Mouse (Mus musculus): ENCODE measurements at regions not wholly inside any gene's neighbourhood (a gene's known extent, or its start where the extent isn't known, plus 50 kb on each side); places are given as distances from the start of the nearest gene placed in this dataset.

DNA sequence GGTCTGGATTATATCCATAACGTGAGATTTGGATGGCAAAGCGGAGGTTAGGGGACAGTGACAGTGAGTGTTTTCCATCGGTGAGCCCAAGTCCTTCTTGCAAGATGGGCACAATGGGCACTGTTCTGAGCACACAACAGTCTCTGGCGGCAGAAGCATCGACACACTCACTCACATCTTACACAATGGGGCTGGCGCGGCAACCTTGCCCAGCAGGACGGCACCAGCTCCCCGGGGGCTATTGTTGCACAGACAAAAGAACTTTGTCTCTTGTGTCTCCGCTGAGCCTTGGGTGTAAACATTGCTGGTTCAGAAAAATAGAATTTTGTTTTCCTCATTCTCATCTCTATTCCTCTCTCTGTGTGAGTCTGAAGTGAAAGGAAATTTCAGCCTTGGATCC lies 53.6 kb upstream of the Cldn18 start:
- Histone ChIP-seq H3K27ac (ENCODE audit: low read depth, low read length) (no peak overlapping the region), H3K4me1 (replicated peaks; ENCODE audit: control insufficient read depth, insufficient read depth, low read length) (no peaks in the 10 kb centered on the region), H3K4me2 (replicated peaks; ENCODE audit: low read depth, low read length) (0 out of 2 replicates have a peak overlapping the region, but pooled peaks have one; percentile 6), H3K27me3 (ENCODE audit: control insufficient read depth, insufficient read depth, low read length) (no peaks in the 10 kb centered on the region), H3K36me3 (ENCODE audit: control insufficient read depth, insufficient read depth, low read length) (no peaks in the 10 kb centered on the region), H3K4me3 (ENCODE audit: low read depth, low read length) (no peak overlapping the region; the same call in 1 of the 2 replicates), H3K9me3 (ENCODE audit: control insufficient read depth, low read length) (no peaks in the 10 kb centered on the region), H3K9ac (ENCODE audit: low read depth, low read length) (no peak overlapping the region)
- DNase-seq (ENCODE audit: low spot score), result peak; percentile 49
- 9% methylated on average over 10 of the region's 10 CpGs for WGBS
- no peak for ATAC-seq (ENCODE audit: low FRiP score)

All from hindbrain, embryonic 11.5 days (tissue).